Mouse (Mus musculus) spleen, adult 2 months (tissue): Measurements from ENCODE around the gene Dnajc22. TPM values are rescaled to one million over a fixed set of nuclear protein-coding genes. Genes with fewer than 3 reads are reported as not detected.

ENCODE experiments used
- DNase-seq, 2 experiments: peaks; one replicate each; pipeline versions ENCODE4 v3.0.0 to v3.0.0-alpha.2; 2012 to 2021; ENCODE audit warnings: low spot score in 2 of 2, low read depth in 1 of 2
- H3K27ac ChIP-seq: fragments of 200-500 bp; 2 replicates; pipeline ENCODE4 v1.5.1; 2012; ENCODE audit warnings: low read length, inconsistent platforms; ENCODE audit not compliant: insufficient read depth
- H3K27me3 ChIP-seq: fragments of 200-500 bp; 2 replicates; pipeline ENCODE4 v1.6.1; 2012; ENCODE audit warnings: mild to moderate bottlenecking, moderate library complexity, low read length, inconsistent platforms; ENCODE audit not compliant: control insufficient read depth, insufficient read depth
- H3K36me3 ChIP-seq: fragments of 200-500 bp; 2 replicates; pipeline ENCODE4 v1.6.1; 2012; ENCODE audit warnings: mild to moderate bottlenecking, low read length, inconsistent platforms; ENCODE audit not compliant: control insufficient read depth, insufficient read depth
- H3K4me1 ChIP-seq: fragments of 200-500 bp; 2 replicates; pipeline ENCODE4 v1.6.1; 2011; ENCODE audit warnings: inconsistent platforms; ENCODE audit not compliant: control insufficient read depth, insufficient read depth, insufficient read length
- H3K4me3 ChIP-seq: fragments of 200-500 bp; 2 replicates; pipeline ENCODE4 v1.5.1; 2011; ENCODE audit warnings: mild to moderate bottlenecking, inconsistent platforms; ENCODE audit not compliant: insufficient read depth, insufficient read length; ENCODE audit errors: extremely low read depth
- CTCF ChIP-seq: fragments of 200-500 bp; IDR thresholded peaks from 2 replicates; pipeline ENCODE4 v1.5.1; 2011; ENCODE audit warnings: mild to moderate bottlenecking, inconsistent platforms; ENCODE audit not compliant: insufficient read depth, insufficient read length, insufficient replicate concordance; ENCODE audit errors: extremely low read depth
- POLR2A ChIP-seq: fragments of 200-500 bp; IDR thresholded peaks from 2 replicates; pipeline ENCODE4 v1.6.1; 2011; ENCODE audit warnings: low read depth, low read length, inconsistent platforms
- WGBS: fragments of 180-500 bp; shearing (Covaris S2); methylation state at CpG from one replicate; pipeline ENCODE4 v1.1.7; 2018; 5-methylcytosine and 5-hydroxymethylcytosine counted together
- polyA plus RNA-seq: library from polyadenylated mRNA; depleted of rRNA; stranded (reverse); fragments of >200 nt; gene quantifications from 2 replicates; pipeline ENCODE4 v1.2.3, GENCODE M21; 2012

Dnajc22 gene
- polyA plus RNA-seq, 1 experiment, result 0.35 TPM

GRCm38 (mm10) chr15:99084618-99085017 lies 8.4 kb upstream of the Dnajc22 start:
- Histone ChIP-seq H3K27ac (no peak overlapping the region), H3K4me3 (no peak overlapping the region)
- no peak for DNase-seq

GRCm38 (mm10) chr15:99085997-99086396 lies 7.0 kb upstream of the Dnajc22 start:
- H3K4me1 ChIP-seq, result peaks cover 4% of the 10 kb centered on the region; the same call in 1 of the 2 replicates
- DNase-seq, result no peak
- no peak overlapping the region for H3K4me3 ChIP-seq
- WGBS, result 94% methylated on average over 4 of the region's 4 CpGs
- H3K27ac ChIP-seq, result no peak overlapping the region
- TF ChIP-seq POLR2A, result no peak
- TF ChIP-seq CTCF, result no peak
- H3K27me3 ChIP-seq, result peaks cover 16% of the 10 kb centered on the region
- no peaks in the 10 kb centered on the region for H3K36me3 ChIP-seq

More at GRCm38 (mm10) chr15:99084618-99085017, 8.4 kb upstream of the Dnajc22 start:
- 49% methylated on average over 19 of the region's 19 CpGs for WGBS
- no peak for TF ChIP-seq CTCF
- no peak for TF ChIP-seq POLR2A
- Histone ChIP-seq H3K27me3 (peaks cover 16% of the 10 kb centered on the region), H3K4me1 (peaks cover 4% of the 10 kb centered on the region; the same call in 1 of the 2 replicates), H3K36me3 (no peaks in the 10 kb centered on the region)

GRCm38 (mm10) chr15:99087253-99088075 lies 5.5 kb upstream of the Dnajc22 start, which contains the start of gene C1ql4:
TSS of gene C1ql4 (minus strand) at chr15:99087817.
- TF ChIP-seq CTCF (peak; percentile 28; the same call in 1 of the 2 replicates), POLR2A (no peak)
- Histone ChIP-seq H3K27ac (no peak within 1 kb of the TSS), H3K36me3 (no peaks in the 10 kb centered on the region), H3K4me3 (no peak within 1 kb of the TSS), H3K27me3 (peaks cover 16% of the 10 kb centered on the region), H3K4me1 (peaks cover 4% of the 10 kb centered on the region; the same call in 1 of the 2 replicates)
- WGBS, result 25% methylated on average over 60 of the region's 60 CpGs
- no peak for DNase-seq

GRCm38 (mm10) chr15:99088292-99088691 lies 4.7 kb upstream of the Dnajc22 start:
- peaks cover 18% of the 10 kb centered on the region for H3K27me3 ChIP-seq
- no peak overlapping the region for H3K4me3 ChIP-seq
- DNase-seq, result peak in 1 of 2 experiments; percentile 65
- H3K36me3 ChIP-seq, result no peaks in the 10 kb centered on the region
- TF ChIP-seq POLR2A, result no peak
- TF ChIP-seq CTCF, result peak; percentile 82
- H3K4me1 ChIP-seq, result peaks cover 4% of the 10 kb centered on the region; the same call in 1 of the 2 replicates
- no peak overlapping the region for H3K27ac ChIP-seq
- WGBS, result 2% methylated on average over 27 of the region's 27 CpGs

- H3K27ac ChIP-seq, result no peak overlapping the region
- DNase-seq, result no peak
- peaks cover 25% of the 10 kb centered on the region for H3K27me3 ChIP-seq
- WGBS, result 46% methylated on average over 14 of the region's 14 CpGs
- no peak overlapping the region for H3K4me3 ChIP-seq
- H3K36me3 ChIP-seq, result no peaks in the 10 kb centered on the region
- peaks cover 6% of the 10 kb centered on the region; the same call in 1 of the 2 replicates for H3K4me1 ChIP-seq
- no peak for TF ChIP-seq CTCF
- no peak for TF ChIP-seq POLR2A
Observed at GRCm38 (mm10) chr15:99089069-99089468, 3.9 kb upstream of the Dnajc22 start.

GRCm38 (mm10) chr15:99093291-99094258 lies 605 bp downstream of the Dnajc22 start:
- Histone ChIP-seq H3K27ac (no peak overlapping the region), H3K36me3 (no peaks in the 10 kb centered on the region), H3K4me1 (peaks cover 3% of the 10 kb centered on the region; the same call in 1 of the 2 replicates), H3K27me3 (peaks cover 37% of the 10 kb centered on the region), H3K4me3 (peak overlapping the region; percentile 21; the same call in 1 of the 2 replicates)
- WGBS, result 6% methylated on average over 56 of the region's 56 CpGs
- no peak for DNase-seq
- no peak for TF ChIP-seq POLR2A
- peak; percentile 2; the same call in 1 of the 2 replicates for TF ChIP-seq CTCF
